Mouse (Mus musculus): ENCODE data around the gene Rin3. TPM values are rescaled to one million over a fixed set of nuclear protein-coding genes. Genes with fewer than 3 reads are reported as not detected.

The Rin3 gene
- polyA plus RNA-seq, 1 experiment from 2014 or later, result 5.0 TPM

DNA sequence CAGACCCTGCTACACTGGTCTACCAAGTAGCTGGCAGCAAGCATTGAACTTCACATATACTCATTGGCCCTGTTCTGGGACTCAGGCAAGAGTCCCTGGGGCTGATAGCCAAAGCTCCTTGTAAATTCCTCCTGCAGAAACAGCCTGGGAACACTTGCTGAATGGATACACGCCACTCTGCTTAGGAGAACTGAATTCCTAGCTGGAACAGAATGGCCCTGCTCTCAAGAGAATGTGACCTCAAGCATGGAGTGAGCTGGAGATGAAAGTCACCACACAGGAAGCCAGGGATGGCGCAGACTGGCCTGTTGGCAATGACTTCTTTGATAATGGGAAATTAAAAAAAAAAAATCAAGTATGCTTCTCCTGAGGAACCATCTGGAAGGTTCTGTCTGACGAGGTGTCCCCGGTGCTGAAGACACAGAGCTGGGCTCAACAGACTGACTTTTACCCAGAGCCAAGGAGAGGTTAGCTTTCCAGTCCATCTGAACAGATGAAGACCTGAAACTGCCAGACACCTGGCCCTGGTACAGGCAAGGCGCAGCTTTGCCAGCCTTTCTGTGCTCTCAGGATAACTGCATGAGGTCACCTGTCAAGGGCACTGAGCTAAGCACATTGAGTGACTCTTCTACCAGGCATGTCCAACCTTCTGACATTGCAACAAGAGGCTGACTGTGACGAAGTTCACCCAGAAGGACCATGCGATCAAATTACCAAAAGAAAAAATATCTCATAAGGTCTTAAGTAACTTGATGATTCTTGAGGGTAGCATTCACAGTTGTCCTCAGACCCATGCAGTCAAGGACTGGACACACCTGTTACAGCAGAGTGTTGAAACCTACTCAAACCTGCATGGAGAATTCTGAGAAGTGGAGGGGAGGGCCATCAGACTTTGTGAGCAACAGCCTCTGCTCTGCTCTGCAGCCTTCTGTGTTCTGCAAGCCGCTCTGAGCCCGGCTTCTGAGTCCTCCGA lies 78.6 kb downstream of the Rin3 start:
- no peak overlapping the region for H3K27ac ChIP-seq (ENCODE audit: low read depth, low read length)
- H3K27me3 ChIP-seq (ENCODE audit: control insufficient read depth, insufficient read depth, low read length), result no peaks in the 10 kb centered on the region
- H3K36me3 ChIP-seq (ENCODE audit: control insufficient read depth, insufficient read depth, low read length), result no peaks in the 10 kb centered on the region
- no peak overlapping the region for H3K4me2 ChIP-seq (replicated peaks; ENCODE audit: low read depth, low read length)
- 88% methylated on average over 10 of the region's 10 CpGs for WGBS
- no peak overlapping the region for H3K4me3 ChIP-seq (ENCODE audit: low read depth, low read length)
- H3K4me1 ChIP-seq (replicated peaks; ENCODE audit: control insufficient read depth, insufficient read depth, low read length), result no peaks in the 10 kb centered on the region
- no peaks in the 10 kb centered on the region for H3K9me3 ChIP-seq (ENCODE audit: control insufficient read depth, low read length)
- ATAC-seq (ENCODE audit: low FRiP score) (no peak), DNase-seq (ENCODE audit: low spot score) (no peak)
- no peak overlapping the region for H3K9ac ChIP-seq (ENCODE audit: low read depth, low read length)

DNA sequence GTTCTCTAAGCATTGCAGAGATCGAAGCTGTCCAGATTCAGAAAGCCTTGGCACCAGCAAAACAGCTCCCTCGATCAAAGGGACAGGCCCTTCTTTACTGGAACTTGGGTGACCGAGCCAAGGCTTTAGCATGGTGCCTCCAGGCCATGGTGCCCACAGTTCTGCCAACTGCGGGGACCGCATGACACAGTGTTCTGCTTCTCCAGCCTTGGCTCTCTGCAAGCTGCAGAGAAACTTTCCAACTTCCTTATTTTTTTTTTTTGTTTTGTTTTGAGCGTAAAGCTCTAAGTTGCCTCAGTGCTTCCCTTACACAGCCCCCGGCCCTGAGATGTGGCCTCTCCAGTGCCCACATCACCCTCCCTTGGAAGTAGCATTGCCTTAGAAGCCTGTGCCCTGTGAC lies 82.2 kb downstream of the Rin3 start:
- Histone ChIP-seq H3K4me1 (replicated peaks; ENCODE audit: control insufficient read depth, insufficient read depth, low read length) (no peaks in the 10 kb centered on the region), H3K9ac (ENCODE audit: low read depth, low read length) (no peak overlapping the region), H3K27ac (ENCODE audit: low read depth, low read length) (no peak overlapping the region), H3K9me3 (ENCODE audit: control insufficient read depth, low read length) (no peaks in the 10 kb centered on the region), H3K4me3 (ENCODE audit: low read depth, low read length) (no peak overlapping the region), H3K27me3 (ENCODE audit: control insufficient read depth, insufficient read depth, low read length) (no peaks in the 10 kb centered on the region), H3K36me3 (ENCODE audit: control insufficient read depth, insufficient read depth, low read length) (no peaks in the 10 kb centered on the region), H3K4me2 (replicated peaks; ENCODE audit: low read depth, low read length) (no peak overlapping the region)
- no peak for DNase-seq (ENCODE audit: low spot score)
- ATAC-seq (ENCODE audit: low FRiP score), result no peak
- 95% methylated on average over 7 of the region's 7 CpGs for WGBS

DNA sequence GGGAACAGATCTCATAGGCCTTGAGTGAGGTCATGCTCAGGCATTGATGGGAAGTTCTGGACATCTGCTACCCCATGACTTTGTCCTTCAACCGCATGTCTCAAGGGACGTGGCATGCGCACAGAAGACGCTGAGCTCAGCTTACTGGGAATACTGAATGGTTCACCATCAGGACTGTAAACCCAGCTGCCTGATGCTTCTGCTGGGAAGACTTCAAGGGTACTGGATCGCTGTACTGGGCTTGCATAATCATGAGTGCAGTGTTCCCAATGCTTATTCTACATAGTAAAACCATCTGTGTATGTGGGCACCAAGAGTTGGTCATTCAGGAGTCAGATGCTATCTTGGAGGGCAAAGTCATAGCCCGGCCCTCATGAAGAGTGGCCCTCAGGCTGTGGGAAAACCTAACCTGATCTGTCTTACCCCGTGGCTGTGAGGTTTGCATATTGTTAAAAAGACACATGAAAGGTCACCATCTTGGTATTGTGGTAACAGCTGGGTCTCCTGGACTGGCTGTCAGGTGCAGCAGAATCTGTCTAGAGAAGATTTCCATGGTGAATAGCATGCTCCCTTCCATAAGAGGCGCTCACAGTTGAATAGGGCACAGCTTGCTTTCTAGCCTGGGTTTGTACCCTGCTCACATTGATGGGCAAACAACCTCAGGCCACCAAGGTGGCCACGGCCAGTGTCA lies 83.4 kb downstream of the Rin3 start:
- WGBS, result 90% methylated on average over 9 of the region's 9 CpGs
- Histone ChIP-seq H3K9ac (ENCODE audit: low read depth, low read length) (no peak overlapping the region), H3K36me3 (ENCODE audit: control insufficient read depth, insufficient read depth, low read length) (no peaks in the 10 kb centered on the region), H3K9me3 (ENCODE audit: control insufficient read depth, low read length) (no peaks in the 10 kb centered on the region), H3K27ac (ENCODE audit: low read depth, low read length) (no peak overlapping the region), H3K4me3 (ENCODE audit: low read depth, low read length) (no peak overlapping the region), H3K4me1 (replicated peaks; ENCODE audit: control insufficient read depth, insufficient read depth, low read length) (no peaks in the 10 kb centered on the region), H3K4me2 (replicated peaks; ENCODE audit: low read depth, low read length) (no peak overlapping the region), H3K27me3 (ENCODE audit: control insufficient read depth, insufficient read depth, low read length) (no peaks in the 10 kb centered on the region)
- ATAC-seq (ENCODE audit: low FRiP score) (no peak), DNase-seq (ENCODE audit: low spot score) (no peak)

DNA sequence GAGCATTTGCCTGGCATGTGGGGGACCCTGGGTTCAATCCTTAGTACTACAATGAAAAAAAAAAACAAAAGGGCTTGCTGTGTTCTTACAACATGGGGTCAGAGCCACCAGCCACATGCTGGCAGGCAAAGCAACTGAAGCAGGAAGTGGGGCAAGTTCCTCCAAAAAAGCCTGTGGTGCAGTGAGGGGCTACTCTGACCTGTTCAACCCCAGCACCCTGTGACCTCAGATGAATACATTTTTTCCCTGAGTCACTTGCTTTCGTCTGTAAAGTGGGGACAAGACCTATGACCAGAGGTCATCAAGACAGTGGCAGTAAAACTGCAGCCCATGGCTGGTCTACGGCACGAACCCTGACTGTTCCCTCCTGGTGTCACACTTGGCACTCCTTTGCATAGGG lies 84.2 kb downstream of the Rin3 start:
- Histone ChIP-seq H3K4me2 (replicated peaks; ENCODE audit: low read depth, low read length) (no peak overlapping the region), H3K27ac (ENCODE audit: low read depth, low read length) (no peak overlapping the region), H3K4me1 (replicated peaks; ENCODE audit: control insufficient read depth, insufficient read depth, low read length) (no peaks in the 10 kb centered on the region), H3K27me3 (ENCODE audit: control insufficient read depth, insufficient read depth, low read length) (no peaks in the 10 kb centered on the region), H3K9me3 (ENCODE audit: control insufficient read depth, low read length) (no peaks in the 10 kb centered on the region), H3K9ac (ENCODE audit: low read depth, low read length) (no peak overlapping the region), H3K4me3 (ENCODE audit: low read depth, low read length) (no peak overlapping the region), H3K36me3 (ENCODE audit: control insufficient read depth, insufficient read depth, low read length) (no peaks in the 10 kb centered on the region)
- ATAC-seq (ENCODE audit: low FRiP score), result no peak
- WGBS, result 58% methylated on average over 3 of the region's 3 CpGs
- DNase-seq (ENCODE audit: low spot score), result no peak

DNA sequence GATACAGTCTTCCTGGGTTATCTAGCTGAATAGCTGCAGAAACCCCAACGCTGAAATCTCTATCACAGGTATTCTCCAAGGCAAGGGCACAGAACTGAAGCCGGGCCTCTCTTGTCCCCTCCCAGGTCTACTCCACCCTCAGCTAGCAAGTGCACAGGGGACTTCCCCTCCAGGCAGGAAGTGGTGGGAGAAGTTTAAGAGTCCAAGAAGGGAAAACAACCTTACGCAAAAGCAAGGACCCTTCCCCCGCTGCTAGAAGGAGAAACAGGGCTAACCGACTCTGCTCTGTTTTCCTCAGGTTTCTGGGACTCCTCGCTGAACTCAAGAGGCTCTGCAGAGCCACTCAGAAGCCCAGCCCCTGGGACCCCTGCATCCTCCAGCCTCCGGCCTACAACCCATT lies 85.2 kb downstream of the Rin3 start:
- Histone ChIP-seq H3K36me3 (ENCODE audit: control insufficient read depth, insufficient read depth, low read length) (no peaks in the 10 kb centered on the region), H3K9ac (ENCODE audit: low read depth, low read length) (no peak overlapping the region), H3K4me3 (ENCODE audit: low read depth, low read length) (no peak overlapping the region), H3K4me2 (replicated peaks; ENCODE audit: low read depth, low read length) (no peak overlapping the region), H3K4me1 (replicated peaks; ENCODE audit: control insufficient read depth, insufficient read depth, low read length) (no peaks in the 10 kb centered on the region), H3K9me3 (ENCODE audit: control insufficient read depth, low read length) (no peaks in the 10 kb centered on the region), H3K27ac (ENCODE audit: low read depth, low read length) (no peak overlapping the region), H3K27me3 (ENCODE audit: control insufficient read depth, insufficient read depth, low read length) (no peaks in the 10 kb centered on the region)
- ATAC-seq (ENCODE audit: low FRiP score) (no peak), DNase-seq (ENCODE audit: low spot score) (no peak)
- 81% methylated on average over 7 of the region's 7 CpGs for WGBS

DNA sequence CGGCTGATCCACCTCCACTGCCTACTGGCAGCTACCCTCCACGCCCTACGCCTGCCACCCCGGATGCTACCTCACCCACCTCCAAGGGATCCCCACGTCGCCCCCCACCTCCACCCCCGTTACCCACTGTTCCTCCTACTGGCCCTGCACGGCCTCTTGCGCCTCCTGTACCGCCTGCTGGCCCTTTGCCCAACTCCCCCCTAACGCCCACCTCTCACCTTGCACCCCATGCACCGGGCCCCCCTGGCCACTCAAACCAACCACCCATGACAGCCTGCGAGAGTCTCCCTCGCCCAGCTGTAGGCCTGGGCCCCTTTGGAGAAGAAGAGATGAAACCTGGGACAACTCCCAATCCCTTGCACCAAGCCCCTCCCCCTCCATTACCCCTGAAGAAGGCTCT lies 85.7 kb downstream of the Rin3 start:
- WGBS, result 85% methylated on average over 14 of the region's 14 CpGs
- no peak for ATAC-seq (ENCODE audit: low FRiP score)
- no peak overlapping the region for H3K27ac ChIP-seq (ENCODE audit: low read depth, low read length)

DNA sequence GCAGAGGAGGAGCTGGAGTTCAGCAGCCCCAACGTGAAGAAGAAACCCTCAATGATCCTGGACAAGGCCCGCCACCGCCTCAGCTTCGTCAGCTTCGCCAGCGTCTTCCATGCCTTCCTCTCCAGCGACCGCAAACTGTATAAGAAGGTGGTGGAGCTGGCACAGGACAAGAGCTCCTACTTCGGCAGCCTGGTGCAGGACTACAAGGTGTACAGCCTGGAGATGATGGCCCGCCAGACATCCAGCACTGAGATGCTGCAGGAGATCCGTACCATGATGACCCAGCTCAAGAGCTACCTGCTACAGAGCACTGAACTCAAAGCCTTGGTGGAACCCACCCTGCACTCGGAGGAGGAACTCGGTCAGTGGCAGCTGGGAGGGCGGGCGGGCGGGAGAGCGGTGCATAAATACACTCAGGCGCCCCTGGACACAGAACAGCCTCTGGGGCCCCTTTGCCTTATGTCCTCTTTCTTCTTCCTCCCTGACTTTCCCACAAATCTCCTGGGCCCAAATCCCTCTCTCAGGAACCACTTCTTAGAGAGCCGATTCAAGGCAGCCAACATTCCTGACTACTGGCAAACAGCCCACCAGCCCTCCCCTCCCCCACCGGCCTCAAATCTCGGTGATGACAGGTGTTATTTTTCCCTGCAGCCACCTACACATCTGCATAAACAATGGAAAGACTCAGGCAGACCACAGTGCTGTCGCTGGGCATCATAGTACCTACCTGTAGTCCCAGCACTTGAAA lies 86.8 kb downstream of the Rin3 start:
- WGBS, result 88% methylated on average over 22 of the region's 22 CpGs

More for the DNA sequence above, 85.7 kb downstream of the Rin3 start:
- Histone ChIP-seq H3K27me3 (ENCODE audit: control insufficient read depth, insufficient read depth, low read length) (no peaks in the 10 kb centered on the region), H3K36me3 (ENCODE audit: control insufficient read depth, insufficient read depth, low read length) (no peaks in the 10 kb centered on the region), H3K9me3 (ENCODE audit: control insufficient read depth, low read length) (no peaks in the 10 kb centered on the region), H3K4me3 (ENCODE audit: low read depth, low read length) (no peak overlapping the region), H3K4me2 (replicated peaks; ENCODE audit: low read depth, low read length) (no peak overlapping the region), H3K9ac (ENCODE audit: low read depth, low read length) (no peak overlapping the region), H3K4me1 (replicated peaks; ENCODE audit: control insufficient read depth, insufficient read depth, low read length) (no peaks in the 10 kb centered on the region)
- no peak for DNase-seq (ENCODE audit: low spot score)

DNA sequence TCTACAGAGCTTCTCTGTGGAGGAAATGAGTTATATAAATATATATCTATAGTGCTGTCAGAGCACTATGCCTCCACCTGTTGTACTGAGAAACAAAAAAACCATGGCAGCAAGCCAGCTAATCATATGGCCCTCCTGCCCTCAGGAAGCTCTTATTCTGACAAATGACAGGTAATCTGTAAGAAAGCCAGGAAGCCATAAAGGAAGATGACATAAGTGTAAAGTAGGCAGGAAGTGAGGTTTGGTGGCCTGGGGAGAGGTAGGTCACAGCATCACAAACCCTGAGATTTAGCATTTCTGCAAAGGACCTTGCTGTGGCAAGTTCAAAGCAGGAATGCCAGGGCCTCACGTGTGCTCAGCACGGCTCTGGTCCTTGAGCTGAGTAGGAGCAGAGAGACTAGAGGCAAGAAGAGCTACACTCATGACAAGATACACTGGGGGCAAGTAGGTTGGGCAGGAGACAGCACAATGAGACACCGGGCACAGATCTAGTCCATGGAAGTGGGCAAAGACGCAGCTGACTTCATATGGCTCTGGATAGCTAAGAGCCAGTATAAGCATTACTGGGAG lies 88.2 kb downstream of the Rin3 start:
- H3K9me3 ChIP-seq (ENCODE audit: control insufficient read depth, low read length), result no peaks in the 10 kb centered on the region
- no peak overlapping the region for H3K4me3 ChIP-seq (ENCODE audit: low read depth, low read length)
- no peak overlapping the region for H3K9ac ChIP-seq (ENCODE audit: low read depth, low read length)
- ATAC-seq (ENCODE audit: low FRiP score) (no peak), DNase-seq (ENCODE audit: low spot score) (no peak)
- WGBS, result 89% methylated on average over 4 of the region's 4 CpGs
- no peaks in the 10 kb centered on the region for H3K27me3 ChIP-seq (ENCODE audit: control insufficient read depth, insufficient read depth, low read length)
- H3K27ac ChIP-seq (ENCODE audit: low read depth, low read length), result no peak overlapping the region
- H3K36me3 ChIP-seq (ENCODE audit: control insufficient read depth, insufficient read depth, low read length), result no peaks in the 10 kb centered on the region
- no peaks in the 10 kb centered on the region for H3K4me1 ChIP-seq (replicated peaks; ENCODE audit: control insufficient read depth, insufficient read depth, low read length)
- no peak overlapping the region for H3K4me2 ChIP-seq (replicated peaks; ENCODE audit: low read depth, low read length)

More for the DNA sequence above, 86.8 kb downstream of the Rin3 start:
- no peak overlapping the region for H3K9ac ChIP-seq (ENCODE audit: low read depth, low read length)
- H3K4me3 ChIP-seq (ENCODE audit: low read depth, low read length), result no peak overlapping the region
- no peaks in the 10 kb centered on the region for H3K4me1 ChIP-seq (replicated peaks; ENCODE audit: control insufficient read depth, insufficient read depth, low read length)
- H3K27me3 ChIP-seq (ENCODE audit: control insufficient read depth, insufficient read depth, low read length), result no peaks in the 10 kb centered on the region
- no peak overlapping the region for H3K27ac ChIP-seq (ENCODE audit: low read depth, low read length)
- no peaks in the 10 kb centered on the region for H3K9me3 ChIP-seq (ENCODE audit: control insufficient read depth, low read length)
- no peak overlapping the region for H3K4me2 ChIP-seq (replicated peaks; ENCODE audit: low read depth, low read length)
- DNase-seq (ENCODE audit: low spot score) (no peak), ATAC-seq (ENCODE audit: low FRiP score) (no peak)
- no peaks in the 10 kb centered on the region for H3K36me3 ChIP-seq (ENCODE audit: control insufficient read depth, insufficient read depth, low read length)

Data from hindbrain, embryonic 11.5 days (tissue).